Mouse (Mus musculus) midbrain, embryonic 15.5 days (tissue): ENCODE data around the gene Col25a1. TPM values are rescaled to one million over a fixed set of nuclear protein-coding genes. Genes with fewer than 3 reads are reported as not detected.

Experiments used
- ATAC-seq: fragments of 200-750 bp; cut with Nextera tagmentation; replicated peaks from 2 replicates; pipeline ENCODE4 v1.8.0; 2017; ENCODE audit warnings: moderate TSS enrichment
- H3K27ac ChIP-seq: fragments of 300-500 bp; sonication (generic); 2 replicates; pipeline ENCODE4 v1.5.1; 2015; ENCODE audit warnings: mild to moderate bottlenecking, inconsistent platforms
- H3K27me3 ChIP-seq: fragments of 300-500 bp; sonication (generic); replicated peaks from 2 replicates; pipeline ENCODE4 v1.6.1; 2015; ENCODE audit warnings: inconsistent platforms
- H3K36me3 ChIP-seq: fragments of 300-500 bp; sonication (generic); replicated peaks from 2 replicates; pipeline ENCODE4 v1.6.1; 2015; ENCODE audit warnings: inconsistent platforms
- H3K4me1 ChIP-seq: fragments of 300-500 bp; sonication (generic); 2 replicates; pipeline ENCODE4 v1.6.1; 2015; ENCODE audit warnings: inconsistent platforms
- H3K4me2 ChIP-seq: fragments of 300-500 bp; sonication (generic); 2 replicates; pipeline ENCODE4 v1.6.1; 2015; ENCODE audit warnings: inconsistent platforms, mild to moderate bottlenecking, moderate library complexity
- H3K4me3 ChIP-seq: fragments of 300-500 bp; sonication (generic); 2 replicates; pipeline ENCODE4 v1.5.1; 2015; ENCODE audit warnings: mild to moderate bottlenecking, inconsistent platforms
- H3K9ac ChIP-seq: fragments of 300-500 bp; sonication (generic); 2 replicates; pipeline ENCODE4 v1.6.1; 2015; ENCODE audit warnings: mild to moderate bottlenecking, inconsistent platforms
- H3K9me3 ChIP-seq: fragments of 300-500 bp; sonication (generic); 2 replicates; pipeline ENCODE4 v1.6.1; 2016; ENCODE audit warnings: inconsistent platforms
- WGBS: fragments of 180-500 bp; shearing (Covaris S2); methylation state at CpG from one replicate; pipeline ENCODE4 v1.1.7; 2015; ENCODE audit warnings: mixed read lengths; 5-methylcytosine and 5-hydroxymethylcytosine counted together
- polyA plus RNA-seq: library from polyadenylated mRNA; unstranded; fragments of >200 nt; fragmentation: Nextera tagmentation; extraction: Ambion mirVana; gene quantifications from 2 replicates; pipeline ENCODE4 v1.2.1, GENCODE M21; 2015

The Col25a1 gene
- polyA plus RNA-seq, 1 experiment from 2014 or later = 15.3 TPM

DNA sequence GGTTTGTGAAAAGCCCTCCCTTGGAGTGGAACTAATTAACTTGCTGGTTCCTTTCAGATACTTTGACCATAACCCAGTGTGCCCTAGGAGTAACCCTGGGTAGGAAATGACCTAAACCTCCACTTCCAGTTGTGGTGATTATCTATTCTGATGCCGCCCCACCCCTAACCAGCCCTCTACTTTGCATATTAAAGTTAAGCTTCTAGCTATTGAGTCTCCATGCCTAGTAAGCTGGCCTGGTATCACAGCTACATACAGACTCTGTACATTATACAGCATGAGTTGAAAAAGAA lies 270.2 kb downstream of the Col25a1 start:
- H3K27me3 ChIP-seq = no peaks in the 10 kb centered on the region
- WGBS = 24% methylated on average over 1 of the region's 1 CpGs
- no peak for ATAC-seq
- peaks cover 6% of the 10 kb centered on the region; the same call in 1 of the 2 replicates for H3K4me1 ChIP-seq
- no peak overlapping the region for H3K4me3 ChIP-seq
- no peak overlapping the region for H3K4me2 ChIP-seq
- no peaks in the 10 kb centered on the region for H3K9me3 ChIP-seq
- H3K9ac ChIP-seq = no peak overlapping the region
- H3K36me3 ChIP-seq = no peaks in the 10 kb centered on the region
- H3K27ac ChIP-seq = no peak overlapping the region

- peaks cover 6% of the 10 kb centered on the region; the same call in 1 of the 2 replicates for H3K4me1 ChIP-seq
- H3K36me3 ChIP-seq = no peaks in the 10 kb centered on the region
- no peak overlapping the region for H3K4me3 ChIP-seq
- no peak overlapping the region for H3K9ac ChIP-seq
- no peak overlapping the region for H3K4me2 ChIP-seq
- ATAC-seq = peak; percentile 46; the same call in 1 of the 2 replicates
- H3K27me3 ChIP-seq = no peaks in the 10 kb centered on the region
- H3K27ac ChIP-seq = peak overlapping the region; percentile 6; the same call in 1 of the 2 replicates
- WGBS = 28% methylated on average over 8 of the region's 8 CpGs
- no peaks in the 10 kb centered on the region for H3K9me3 ChIP-seq
Observed at GRCm38 (mm10) chr3:130404525-130405409, 273.5 kb downstream of the Col25a1 start.

DNA sequence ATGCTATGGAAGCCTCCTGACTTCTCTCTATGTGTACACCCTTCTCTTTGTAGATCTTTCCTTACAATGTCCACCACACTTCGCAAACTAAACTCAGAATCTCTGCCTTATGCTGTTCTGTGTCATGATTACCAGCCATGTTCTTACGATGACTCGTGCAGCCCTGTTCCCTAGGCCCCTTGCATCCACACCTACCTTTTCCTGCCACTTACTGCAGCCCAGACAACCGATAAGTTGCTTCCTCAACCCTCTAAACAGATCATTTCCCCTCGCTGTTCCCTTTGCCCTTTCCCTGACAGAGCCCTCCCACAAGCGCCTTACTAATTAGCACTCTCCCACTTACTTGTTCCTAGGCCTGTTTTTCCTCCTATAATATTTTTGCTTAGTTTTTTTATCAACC lies 275.9 kb downstream of the Col25a1 start:
- Histone ChIP-seq H3K9ac (no peak overlapping the region), H3K27ac (no peak overlapping the region), H3K9me3 (no peaks in the 10 kb centered on the region), H3K27me3 (no peaks in the 10 kb centered on the region), H3K4me2 (no peak overlapping the region), H3K4me1 (peaks cover 6% of the 10 kb centered on the region; the same call in 1 of the 2 replicates), H3K36me3 (no peaks in the 10 kb centered on the region), H3K4me3 (no peak overlapping the region)
- 72% methylated on average over 6 of the region's 6 CpGs for WGBS
- ATAC-seq = no peak

GRCm38 (mm10) chr3:130413239-130413638 lies 281.9 kb downstream of the Col25a1 start:
- Histone ChIP-seq H3K4me1 (no peaks in the 10 kb centered on the region), H3K36me3 (no peaks in the 10 kb centered on the region), H3K4me2 (no peak overlapping the region), H3K9ac (no peak overlapping the region), H3K27ac (no peak overlapping the region), H3K4me3 (no peak overlapping the region), H3K27me3 (no peaks in the 10 kb centered on the region), H3K9me3 (no peaks in the 10 kb centered on the region)
- 38% methylated on average over 4 of the region's 4 CpGs for WGBS
- ATAC-seq = no peak

- Histone ChIP-seq H3K36me3 (no peaks in the 10 kb centered on the region), H3K4me2 (no peak overlapping the region), H3K4me3 (no peak overlapping the region), H3K9ac (no peak overlapping the region), H3K27me3 (no peaks in the 10 kb centered on the region; the same call in 1 of the 2 replicates), H3K4me1 (no peaks in the 10 kb centered on the region), H3K27ac (no peak overlapping the region), H3K9me3 (no peaks in the 10 kb centered on the region)
- 92% methylated on average over 9 of the region's 9 CpGs for WGBS
- ATAC-seq = no peak
Observed at GRCm38 (mm10) chr3:130418951-130419350, 287.6 kb downstream of the Col25a1 start.

DNA sequence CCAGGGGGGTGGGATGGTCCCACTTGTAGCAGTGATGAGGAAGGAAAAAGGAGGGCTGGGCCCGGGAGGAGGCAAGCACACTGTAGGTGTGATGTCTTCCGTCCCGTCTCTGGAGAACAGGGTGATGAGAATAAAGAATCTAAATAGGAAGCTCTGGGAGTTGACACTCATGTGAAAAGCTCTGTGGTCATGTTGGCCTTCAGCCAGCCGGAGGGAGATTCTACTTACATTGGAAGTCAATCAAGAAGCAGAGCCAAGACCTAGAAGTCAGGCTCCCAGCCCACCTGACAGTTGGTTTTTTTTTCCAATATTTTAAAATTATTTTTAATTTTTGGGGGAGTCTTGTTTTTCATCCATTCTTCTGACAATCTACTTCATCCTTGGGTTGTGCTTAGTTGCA lies 297.5 kb downstream of the Col25a1 start:
- Histone ChIP-seq H3K4me2 (no peak overlapping the region), H3K27ac (no peak overlapping the region), H3K9ac (no peak overlapping the region), H3K9me3 (no peaks in the 10 kb centered on the region), H3K36me3 (no peaks in the 10 kb centered on the region), H3K4me3 (no peak overlapping the region), H3K4me1 (no peaks in the 10 kb centered on the region), H3K27me3 (no peaks in the 10 kb centered on the region)
- ATAC-seq = no peak
- 87% methylated on average over 4 of the region's 4 CpGs for WGBS

DNA sequence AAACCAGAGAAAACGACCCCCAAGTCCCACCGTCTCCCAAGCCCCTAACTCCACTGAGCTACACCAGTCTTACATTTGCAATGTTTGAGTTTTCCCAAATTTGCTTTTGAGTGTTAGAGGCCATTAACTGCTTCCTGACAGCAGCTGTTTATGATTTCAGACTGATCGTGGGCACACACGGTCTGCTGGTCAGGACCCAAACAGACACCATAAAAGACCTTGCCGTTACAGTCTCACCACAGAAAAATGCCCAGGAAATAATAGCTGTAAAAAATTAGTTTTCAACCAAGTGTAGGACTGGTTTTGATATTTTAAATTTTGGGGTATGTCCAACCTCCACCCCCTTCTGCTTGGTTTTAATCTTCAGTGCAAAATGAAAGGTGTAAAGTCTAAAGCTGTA lies 298.8 kb downstream of the Col25a1 start:
- no peak overlapping the region for H3K9ac ChIP-seq
- 92% methylated on average over 5 of the region's 5 CpGs for WGBS
- H3K9me3 ChIP-seq = no peaks in the 10 kb centered on the region
- H3K27ac ChIP-seq = no peak overlapping the region
- no peaks in the 10 kb centered on the region for H3K27me3 ChIP-seq
- no peaks in the 10 kb centered on the region for H3K36me3 ChIP-seq
- ATAC-seq = no peak
- H3K4me2 ChIP-seq = no peak overlapping the region
- no peak overlapping the region for H3K4me3 ChIP-seq
- no peaks in the 10 kb centered on the region for H3K4me1 ChIP-seq

- Histone ChIP-seq H3K9ac (no peak overlapping the region), H3K27ac (no peak overlapping the region), H3K9me3 (no peaks in the 10 kb centered on the region), H3K4me1 (no peaks in the 10 kb centered on the region), H3K27me3 (no peaks in the 10 kb centered on the region), H3K4me3 (no peak overlapping the region), H3K36me3 (no peaks in the 10 kb centered on the region), H3K4me2 (no peak overlapping the region)
- 86% methylated on average over 5 of the region's 5 CpGs for WGBS
- no peak for ATAC-seq
Observed at GRCm38 (mm10) chr3:130432818-130433217, 301.5 kb downstream of the Col25a1 start.

DNA sequence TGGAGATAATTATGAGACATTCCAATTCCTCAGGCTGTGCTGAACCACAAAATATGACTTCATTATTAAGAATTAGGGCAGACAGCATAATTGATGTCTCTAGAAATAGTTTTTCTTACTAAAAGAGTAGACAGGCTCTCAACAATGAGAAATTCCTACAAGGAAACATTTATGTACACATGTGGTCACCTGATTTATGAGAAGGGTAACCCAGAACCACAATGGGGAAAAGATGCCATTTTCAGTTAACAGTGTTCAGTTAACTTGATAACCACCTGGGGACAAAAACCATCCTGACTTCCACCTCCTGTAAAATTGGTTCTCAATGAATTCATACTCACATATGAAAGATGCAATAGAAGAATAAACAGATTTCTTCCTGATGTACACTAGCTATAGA lies 305.7 kb downstream of the Col25a1 start:
- no peak for ATAC-seq
- Histone ChIP-seq H3K4me2 (no peak overlapping the region), H3K36me3 (no peaks in the 10 kb centered on the region), H3K4me1 (no peaks in the 10 kb centered on the region), H3K4me3 (no peak overlapping the region), H3K9me3 (no peaks in the 10 kb centered on the region), H3K9ac (no peak overlapping the region), H3K27ac (no peak overlapping the region), H3K27me3 (no peaks in the 10 kb centered on the region)

DNA sequence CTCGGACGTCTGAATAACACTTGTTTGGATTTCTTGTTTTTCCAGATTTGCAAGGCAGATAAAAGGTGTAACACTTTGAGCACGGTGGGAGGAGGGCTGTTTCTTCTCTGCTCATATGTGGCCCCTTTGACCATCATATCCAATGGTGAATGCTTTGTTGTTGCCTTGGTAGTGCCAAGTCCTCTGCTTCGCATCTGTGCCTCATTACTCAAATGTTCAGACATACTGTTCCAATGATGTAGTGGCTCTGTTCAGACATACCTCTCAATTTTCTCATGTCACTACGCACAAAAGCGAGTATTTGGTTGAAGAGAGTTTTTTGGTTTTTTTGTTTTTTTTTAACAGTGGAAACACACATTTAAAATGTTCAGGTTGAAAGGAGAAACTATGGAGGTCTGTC lies 308.5 kb downstream of the Col25a1 start:
- peaks cover 7% of the 10 kb centered on the region; the same call in 1 of the 2 replicates for H3K4me1 ChIP-seq
- no peak overlapping the region for H3K4me3 ChIP-seq
- H3K36me3 ChIP-seq = no peaks in the 10 kb centered on the region
- H3K27ac ChIP-seq = no peak overlapping the region
- ATAC-seq = no peak
- H3K9me3 ChIP-seq = no peaks in the 10 kb centered on the region
- H3K4me2 ChIP-seq = no peak overlapping the region
- WGBS = 88% methylated on average over 6 of the region's 6 CpGs
- no peak overlapping the region for H3K9ac ChIP-seq
- H3K27me3 ChIP-seq = no peaks in the 10 kb centered on the region

DNA sequence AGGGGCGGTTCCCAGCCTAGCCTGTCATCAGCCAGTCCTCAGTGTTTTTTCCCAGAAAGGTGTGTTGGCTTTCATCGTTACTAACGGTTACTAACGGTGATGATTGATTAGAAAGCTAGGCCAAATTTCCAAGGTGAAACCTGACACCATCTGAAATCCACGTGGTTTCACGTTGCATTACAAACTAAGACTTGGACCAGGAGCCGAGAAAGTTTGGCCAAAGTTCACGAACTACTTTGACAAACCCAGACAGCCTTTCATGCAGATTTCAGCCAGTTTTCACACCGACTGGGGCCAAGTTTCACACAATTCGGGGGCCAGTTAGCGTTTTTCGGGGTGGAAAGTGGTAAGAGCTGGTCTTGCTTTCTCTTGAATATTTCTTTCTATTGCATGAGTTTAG lies 309.4 kb downstream of the Col25a1 start:
- no peaks in the 10 kb centered on the region for H3K36me3 ChIP-seq
- WGBS = 81% methylated on average over 12 of the region's 12 CpGs
- H3K4me2 ChIP-seq = no peak overlapping the region
- H3K9me3 ChIP-seq = no peaks in the 10 kb centered on the region
- no peak overlapping the region for H3K27ac ChIP-seq
- no peaks in the 10 kb centered on the region for H3K27me3 ChIP-seq
- H3K4me3 ChIP-seq = no peak overlapping the region
- ATAC-seq = no peak
- H3K4me1 ChIP-seq = peaks cover 7% of the 10 kb centered on the region; the same call in 1 of the 2 replicates
- no peak overlapping the region for H3K9ac ChIP-seq

GRCm38 (mm10) chr3:130443842-130444627 lies 312.7 kb downstream of the Col25a1 start:
- H3K27me3 ChIP-seq = no peaks in the 10 kb centered on the region
- no peak overlapping the region for H3K9ac ChIP-seq
- H3K9me3 ChIP-seq = no peaks in the 10 kb centered on the region
- no peak overlapping the region for H3K4me3 ChIP-seq
- ATAC-seq = peak; percentile 81
- H3K4me2 ChIP-seq = no peak overlapping the region
- H3K4me1 ChIP-seq = peaks cover 7% of the 10 kb centered on the region; the same call in 1 of the 2 replicates
- WGBS = 54% methylated on average over 13 of the region's 13 CpGs
- no peak overlapping the region for H3K27ac ChIP-seq
- no peaks in the 10 kb centered on the region for H3K36me3 ChIP-seq
